Mouse (Mus musculus) midbrain, postnatal 0 days (tissue): ENCODE results near the gene Igdcc3. TPM values are rescaled to one million over a fixed set of nuclear protein-coding genes. Genes with fewer than 3 reads are reported as not detected.

Experiments
- ATAC-seq: fragments of 200-750 bp; cut with Nextera tagmentation; 2 replicates; pipeline ENCODE4 v1.8.0; 2017; ENCODE audit warnings: moderate number of reproducible peaks, mild to moderate bottlenecking, moderate TSS enrichment, moderate library complexity; ENCODE audit not compliant: low FRiP score
- DNase-seq: peaks from one replicate; pipeline ENCODE4 v3.0.0-alpha.2; 2015; ENCODE audit warnings: low spot score
- H3K27ac ChIP-seq: fragments of 300-500 bp; sonication (generic); 2 replicates; pipeline ENCODE4 v1.5.1; 2014; ENCODE audit warnings: low read depth, mild to moderate bottlenecking, low read length, mixed read lengths
- H3K27me3 ChIP-seq: fragments of 300-500 bp; sonication (generic); 2 replicates; pipeline ENCODE4 v1.6.1; 2014; ENCODE audit warnings: low read length, control low read depth, mixed read lengths; ENCODE audit not compliant: insufficient read depth
- H3K36me3 ChIP-seq: fragments of 300-500 bp; sonication (generic); 2 replicates; pipeline ENCODE4 v1.6.1; 2014; ENCODE audit warnings: low read length, control low read depth, mixed read lengths; ENCODE audit not compliant: insufficient read depth
- H3K4me1 ChIP-seq: fragments of 300-500 bp; sonication (generic); 2 replicates; pipeline ENCODE4 v1.6.1; 2014; ENCODE audit warnings: mild to moderate bottlenecking, control low read depth, antibody characterized with exemption, low read length, mixed read lengths; ENCODE audit not compliant: insufficient read depth
- H3K4me2 ChIP-seq: fragments of 300-500 bp; sonication (generic); 2 replicates; pipeline ENCODE4 v1.6.1; 2014; ENCODE audit warnings: low read depth, mild to moderate bottlenecking, low read length, mixed read lengths; ENCODE audit not compliant: poor library complexity, severe bottlenecking
- H3K4me3 ChIP-seq: fragments of 300-500 bp; sonication (generic); 2 replicates; pipeline ENCODE4 v1.5.1; 2014; ENCODE audit warnings: low read depth, mild to moderate bottlenecking, low read length, moderate library complexity
- H3K9ac ChIP-seq: fragments of 300-500 bp; sonication (generic); replicated peaks from 2 replicates; pipeline ENCODE4 v1.6.1; 2014; ENCODE audit warnings: mild to moderate bottlenecking, low read length, moderate library complexity, mixed read lengths; ENCODE audit not compliant: poor library complexity, severe bottlenecking
- H3K9me3 ChIP-seq: fragments of 300-500 bp; sonication (generic); 2 replicates; pipeline ENCODE4 v1.6.1; 2016; ENCODE audit warnings: low read length, control low read depth
- CTCF ChIP-seq: IDR thresholded peaks from 2 replicates; pipeline ENCODE4 v1.5.1; 2016; ENCODE audit warnings: antibody characterized with exemption, mild to moderate bottlenecking
- WGBS: fragments of 180-500 bp; shearing (Covaris S2); extraction: QIAGEN DNeasy Blood & Tissue Kit; methylation state at CpG from one replicate; pipeline ENCODE4 v1.1.7; 2014; 5-methylcytosine and 5-hydroxymethylcytosine counted together
- polyA plus RNA-seq: library from polyadenylated mRNA; unstranded; fragments of >200 nt; fragmentation: Nextera tagmentation; extraction: Ambion mirVana; gene quantifications from 2 replicates; pipeline ENCODE4 v1.2.1, GENCODE M21; 2015
- total RNA-seq: library from RNA; depleted of rRNA; stranded (reverse); fragments of >200 nt; gene quantifications from 2 replicates; pipeline ENCODE4 v1.2.3, GENCODE M21; 2014; rRNA removed

Igdcc3 gene
- 5.3 and 7.7 TPM in 2 replicates for total RNA-seq
- 6.4 and 6.6 TPM in 2 replicates for polyA plus RNA-seq

DNA sequence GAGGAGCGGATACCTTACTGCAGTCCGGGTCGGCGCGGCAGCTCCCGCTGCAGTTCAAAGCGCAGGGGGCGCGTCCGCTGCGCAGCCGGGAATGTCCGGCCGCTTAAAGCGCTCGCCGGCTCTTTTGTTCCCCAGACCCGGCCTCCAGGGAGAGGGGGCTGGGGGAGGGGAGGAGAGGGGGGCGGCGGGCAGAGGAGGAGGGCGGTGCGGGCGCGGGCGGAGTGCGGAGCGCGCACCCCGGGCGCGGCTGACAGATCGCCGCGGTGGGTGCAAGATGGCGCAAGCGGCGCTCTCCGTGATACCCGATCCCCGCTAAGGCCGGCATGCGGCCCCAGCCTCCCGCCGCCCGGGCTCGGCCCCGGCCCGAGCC, at the start of gene Igdcc3:
Igdcc3 (plus strand) TSS at position 254 of the 370 bp plus-strand sequence.
- no peak for TF ChIP-seq CTCF
- Histone ChIP-seq H3K27ac (peak within 1 kb of the TSS; percentile 77), H3K4me3 (peak within 1 kb of the TSS; percentile 90), H3K27me3 (no peaks in the 10 kb centered on the region), H3K4me2 (peak within 1 kb of the TSS; percentile 97), H3K9ac (peak within 1 kb of the TSS; percentile 92), H3K4me1 (0 out of 2 replicates have a peak, but pooled peaks cover 4% of the 10 kb centered on the region), H3K36me3 (peaks cover 7% of the 10 kb centered on the region), H3K9me3 (no peaks in the 10 kb centered on the region)
- peak; percentile 69 for DNase-seq
- WGBS: under 1% methylated on average over 24 of the region's 48 CpGs
- ATAC-seq: peak; percentile 80

DNA sequence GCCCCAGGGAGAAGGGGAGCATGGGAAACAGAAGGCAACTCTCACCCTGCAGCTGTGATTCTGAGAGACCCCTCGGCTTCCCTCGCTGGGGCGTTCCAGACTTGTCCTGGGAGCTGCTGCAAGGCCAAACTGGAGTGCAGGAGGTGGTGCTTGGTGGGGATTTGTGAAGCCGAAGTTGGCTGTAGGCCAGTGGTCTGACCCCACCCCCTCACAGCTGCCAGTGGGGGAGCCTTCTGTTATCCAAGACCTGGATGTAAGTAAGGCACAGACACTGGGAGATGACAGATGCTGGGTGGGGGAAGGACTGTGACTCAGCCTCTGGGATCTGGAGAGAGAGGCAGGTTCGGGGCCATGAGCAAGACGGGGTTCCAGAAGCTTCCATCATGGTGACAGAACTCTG, 46.8 kb upstream of the Igdcc3 start:
- Histone ChIP-seq H3K27ac (no peak overlapping the region), H3K9ac (no peak overlapping the region), H3K36me3 (no peaks in the 10 kb centered on the region), H3K4me1 (no peaks in the 10 kb centered on the region), H3K4me2 (no peak overlapping the region), H3K27me3 (no peaks in the 10 kb centered on the region), H3K9me3 (no peaks in the 10 kb centered on the region), H3K4me3 (no peak overlapping the region)
- TF ChIP-seq CTCF: no peak
- DNase-seq: peak; percentile 79
- ATAC-seq: no peak
- 40% methylated on average over 6 of the region's 6 CpGs for WGBS

- no peaks in the 10 kb centered on the region for H3K27me3 ChIP-seq
These were observed 39.9 kb upstream of the Igdcc3 start, which contains the start of gene Igdcc4 for GRCm38 (mm10) chr9:65100991-65101685. Gene Igdcc4 (plus strand): TSS chr9:65101486.

GRCm38 (mm10) chr9:65101686-65102376, 39.2 kb upstream of the Igdcc3 start:
- peak; percentile 49 for DNase-seq
- ATAC-seq: peak; percentile 74
- Histone ChIP-seq H3K4me1 (0 out of 2 replicates have a peak, but pooled peaks cover 6% of the 10 kb centered on the region), H3K9me3 (no peaks in the 10 kb centered on the region), H3K4me3 (peak overlapping the region; percentile 81), H3K9ac (peak overlapping the region; percentile 96), H3K36me3 (no peaks in the 10 kb centered on the region), H3K27ac (peak overlapping the region; percentile 91), H3K4me2 (peak overlapping the region; percentile 93), H3K27me3 (no peaks in the 10 kb centered on the region)
- TF ChIP-seq CTCF: no peak
- WGBS: under 1% methylated on average over 38 of the region's 39 CpGs

More at GRCm38 (mm10) chr9:65100991-65101685, 39.9 kb upstream of the Igdcc3 start, which contains the start of gene Igdcc4:
- Histone ChIP-seq H3K4me3 (peak within 1 kb of the TSS; percentile 81), H3K4me1 (0 out of 2 replicates have a peak, but pooled peaks cover 6% of the 10 kb centered on the region), H3K9me3 (no peaks in the 10 kb centered on the region), H3K9ac (peak within 1 kb of the TSS; percentile 96), H3K27ac (peak within 1 kb of the TSS; percentile 91), H3K4me2 (peak within 1 kb of the TSS; percentile 93), H3K36me3 (no peaks in the 10 kb centered on the region)
- no peak for TF ChIP-seq CTCF
- DNase-seq (peak; percentile 41), ATAC-seq (peak; percentile 25)
- 2% methylated on average over 14 of the region's 76 CpGs for WGBS

DNA sequence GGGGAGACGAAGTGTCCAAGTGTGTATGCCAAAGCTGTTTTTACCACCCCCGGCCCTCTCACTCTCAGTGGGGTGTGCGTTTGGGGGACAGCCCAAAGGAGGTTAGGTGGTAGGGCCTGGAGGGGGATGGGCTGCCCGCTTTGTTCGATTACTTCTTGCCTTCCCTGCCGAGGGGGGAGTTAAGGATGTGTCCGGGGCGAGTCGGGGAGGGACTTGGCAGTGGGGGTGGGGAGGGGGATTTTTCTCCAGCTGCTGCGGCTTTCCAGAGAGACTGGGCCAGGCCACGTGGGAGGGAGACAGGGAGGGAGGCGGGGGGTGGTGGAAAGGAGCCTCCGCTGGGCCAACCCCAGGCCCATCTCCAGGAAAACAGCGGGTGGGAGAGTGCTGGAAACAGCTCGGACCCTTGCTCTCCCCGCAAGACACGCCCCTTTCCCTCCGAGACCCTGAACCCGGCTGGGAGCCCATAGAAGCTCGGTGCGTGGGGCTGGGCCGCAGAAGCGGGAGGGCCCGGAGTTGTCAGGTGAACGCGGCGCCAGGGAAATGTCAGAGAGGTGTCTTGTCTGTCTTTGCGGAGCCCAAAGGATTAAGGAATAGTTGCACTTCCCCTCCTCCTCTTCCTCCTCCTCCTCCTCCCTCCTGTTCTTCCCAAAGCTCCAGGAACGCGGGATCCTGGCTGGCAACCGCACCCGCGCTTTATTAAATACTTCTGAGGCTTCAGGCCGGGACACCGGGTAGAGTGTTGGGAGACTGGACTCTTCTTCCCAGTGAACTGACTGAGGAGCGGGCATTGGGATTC, 38.4 kb upstream of the Igdcc3 start:
- Histone ChIP-seq H3K4me2 (peak overlapping the region; percentile 93), H3K27me3 (no peaks in the 10 kb centered on the region), H3K9me3 (no peaks in the 10 kb centered on the region), H3K9ac (peak overlapping the region; percentile 96), H3K4me1 (0 out of 2 replicates have a peak, but pooled peaks cover 6% of the 10 kb centered on the region), H3K4me3 (peak overlapping the region; percentile 81), H3K36me3 (no peaks in the 10 kb centered on the region), H3K27ac (peak overlapping the region; percentile 91)
- DNase-seq: peak; percentile 86
- WGBS: under 1% methylated on average over 32 of the region's 36 CpGs
- no peak for TF ChIP-seq CTCF
- ATAC-seq: peak; percentile 74
